Mouse (Mus musculus) C2C12 (cell line): ENCODE results near the gene Gm9964.

Experiments used
- CEBPB ChIP-seq: IDR thresholded peaks from one replicate; pipeline ENCODE4 v1.6.1; 2011; ENCODE audit warnings: low read depth, mild to moderate bottlenecking, control low read depth, moderate library complexity
- CTCF ChIP-seq: IDR thresholded peaks from one replicate; pipeline ENCODE4 v1.5.1; 2011; ENCODE audit not compliant: control insufficient read depth, insufficient read depth, insufficient read length
- FOSL1 ChIP-seq: IDR thresholded peaks from one replicate; pipeline ENCODE4 v1.8.0; 2011; ENCODE audit warnings: mild to moderate bottlenecking, low read length; ENCODE audit not compliant: poor library complexity, insufficient read depth, severe bottlenecking
- MAX ChIP-seq: IDR thresholded peaks from one replicate; pipeline ENCODE4 v1.6.1; 2011; ENCODE audit warnings: mild to moderate bottlenecking, control low read depth
- MYOD1 ChIP-seq: IDR thresholded peaks from one replicate; pipeline ENCODE4 v1.6.1; 2011; ENCODE audit warnings: low read depth; ENCODE audit not compliant: control insufficient read depth, insufficient read length
- USF1 ChIP-seq: IDR thresholded peaks from one replicate; pipeline ENCODE4 v1.6.1; 2011; ENCODE audit warnings: low read depth, mild to moderate bottlenecking, control low read depth, moderate library complexity

GRCm38 (mm10) chr11:79292130-79292529 lies 4.6 kb downstream of the Gm9964 start:
- no peak for TF ChIP-seq CTCF
- TF ChIP-seq CEBPB, result no peak
- no peak for TF ChIP-seq MAX
- TF ChIP-seq USF1, result no peak
- TF ChIP-seq MYOD1, result no peak
- no peak for TF ChIP-seq FOSL1
